Mouse (Mus musculus) CH12.LX (cell line): ENCODE data around the gene Tacc2. TPM values are rescaled to one million over a fixed set of nuclear protein-coding genes. Genes with fewer than 3 reads are reported as not detected.

ENCODE experiments used
- DNase-seq: peaks from one replicate; pipeline ENCODE4 v3.0.0-alpha.2; 2013; ENCODE audit errors: extremely low read depth
- H3K27ac ChIP-seq: 2 replicates; pipeline ENCODE4 v1.5.1; 2012; ENCODE audit warnings: low read depth, mild to moderate bottlenecking, control low read depth, moderate library complexity; ENCODE audit not compliant: insufficient read depth
- H3K27me3 ChIP-seq: replicated peaks from 2 replicates; pipeline ENCODE3; 2012; ENCODE audit warnings: inconsistent platforms
- H3K36me3 ChIP-seq, 2 experiments: replicated peaks in 1 of 2; 2 replicates each; pipeline versions ENCODE3 to v1.6.1; 2012; ENCODE audit warnings: inconsistent platforms in 1 of 2, low read length in 1 of 2, mild to moderate bottlenecking in 1 of 2, mixed read lengths in 1 of 2, moderate library complexity in 1 of 2; ENCODE audit not compliant: control insufficient read depth in 1 of 2, insufficient read depth in 1 of 2
- H3K4me1 ChIP-seq, 2 experiments: 2 replicates each; pipeline ENCODE4 v1.6.1; 2012; ENCODE audit warnings: inconsistent platforms in 1 of 2, moderate library complexity in 1 of 2; ENCODE audit not compliant: insufficient read depth in 2 of 2, control insufficient read depth in 1 of 2
- H3K4me2 ChIP-seq: 2 replicates; pipeline ENCODE4 v1.6.1; 2012; ENCODE audit warnings: low read depth, mild to moderate bottlenecking, control low read depth; ENCODE audit not compliant: poor library complexity, insufficient read depth, severe bottlenecking
- H3K4me3 ChIP-seq, 3 experiments: fragments of 150-350 bp in 1 of 3; sonication (generic) in 1 of 3; replicated peaks in 1 of 3; 2 replicates each; pipeline versions ENCODE3 to v1.5.1; 2011 to 2012; ENCODE audit warnings: low read depth in 2 of 3, low read length in 2 of 3, mild to moderate bottlenecking in 2 of 3, moderate library complexity in 2 of 3, control low read depth in 1 of 3, improper control_type of control experiment in 1 of 3, inconsistent platforms in 1 of 3, mixed read lengths in 1 of 3; ENCODE audit not compliant: poor library complexity in 1 of 3
- H3K79me2 ChIP-seq: replicated peaks from 2 replicates; pipeline ENCODE4 v1.6.1; 2012; ENCODE audit warnings: mild to moderate bottlenecking, moderate library complexity; ENCODE audit not compliant: control insufficient read depth, poor library complexity, insufficient read depth, severe bottlenecking; ENCODE audit errors: extremely low read depth
- H3K9ac ChIP-seq: 2 replicates; pipeline ENCODE4 v1.6.1; 2012; ENCODE audit warnings: low read depth, mild to moderate bottlenecking, control low read depth, moderate library complexity; ENCODE audit not compliant: insufficient read depth
- H3K9me3 ChIP-seq: replicated peaks from 2 replicates; pipeline ENCODE3; 2012; ENCODE audit warnings: low read length, inconsistent platforms, mixed read lengths
- BHLHE40 ChIP-seq: IDR thresholded peaks from 2 replicates; pipeline ENCODE4 v1.6.1; 2011; ENCODE audit warnings: mild to moderate bottlenecking, low read depth, low read length, improper control_type of control experiment
- CHD2 ChIP-seq: IDR thresholded peaks from 2 replicates; pipeline ENCODE4 v1.6.1; 2011; ENCODE audit warnings: low read length, improper control_type of control experiment
- CTCF ChIP-seq, 2 experiments: IDR thresholded peaks in 1 of 2; conservative IDR thresholded peaks in 1 of 2; 2 replicates each; pipeline ENCODE4 v1.5.1; 2011 to 2012; ENCODE audit warnings: low read depth in 2 of 2, low read length in 2 of 2, improper control_type of control experiment in 1 of 2, inconsistent platforms in 1 of 2, mild to moderate bottlenecking in 1 of 2, moderate library complexity in 1 of 2
- E2F4 ChIP-seq: IDR thresholded peaks from 2 replicates; pipeline ENCODE4 v1.6.1; 2011; ENCODE audit warnings: low read depth, low read length, improper control_type of control experiment; ENCODE audit not compliant: insufficient replicate concordance
- ELF1 ChIP-seq: IDR thresholded peaks from 2 replicates; pipeline ENCODE4 v1.6.1; 2014; ENCODE audit warnings: low read depth, mild to moderate bottlenecking, inconsistent platforms, low read length, improper control_type of control experiment
- EP300 ChIP-seq: IDR thresholded peaks from 2 replicates; pipeline ENCODE4 v1.6.1; 2011; ENCODE audit warnings: low read length, improper control_type of control experiment
- GABPA ChIP-seq: IDR thresholded peaks from 2 replicates; pipeline ENCODE4 v1.6.1; 2012; ENCODE audit warnings: low read depth, low read length, improper control_type of control experiment, inconsistent platforms; ENCODE audit not compliant: insufficient replicate concordance
- HCFC1 ChIP-seq: IDR thresholded peaks from 2 replicates; pipeline ENCODE4 v1.6.1; 2012; ENCODE audit warnings: low read depth, mild to moderate bottlenecking, inconsistent platforms, low read length, improper control_type of control experiment
- IRF4 ChIP-seq: IDR thresholded peaks from 2 replicates; pipeline ENCODE4 v1.6.1; 2014; ENCODE audit warnings: low read depth, mild to moderate bottlenecking, inconsistent platforms, low read length, improper control_type of control experiment
- KAT2A ChIP-seq: IDR thresholded peaks from 2 replicates; pipeline ENCODE4 v1.6.1; 2012; ENCODE audit warnings: low read length, improper control_type of control experiment, inconsistent platforms; ENCODE audit not compliant: insufficient replicate concordance
- MAX ChIP-seq: IDR thresholded peaks from 2 replicates; pipeline ENCODE4 v1.6.1; 2011; ENCODE audit warnings: low read length, improper control_type of control experiment
- MXI1 ChIP-seq: IDR thresholded peaks from 2 replicates; pipeline ENCODE4 v1.6.1; 2011; ENCODE audit warnings: mild to moderate bottlenecking, low read depth, low read length, improper control_type of control experiment
- NELFE ChIP-seq: IDR thresholded peaks from 2 replicates; pipeline ENCODE4 v1.6.1; 2011; ENCODE audit warnings: low read depth, low read length, improper control_type of control experiment
- NRF1 ChIP-seq: IDR thresholded peaks from 2 replicates; pipeline ENCODE4 v1.6.1; 2014; ENCODE audit warnings: low read depth, mild to moderate bottlenecking, inconsistent platforms, low read length, improper control_type of control experiment, moderate library complexity
- PAX5 ChIP-seq: IDR thresholded peaks from 2 replicates; pipeline ENCODE4 v1.6.1; 2012; ENCODE audit warnings: low read length, inconsistent platforms, mixed read lengths
- POLR2A ChIP-seq: IDR thresholded peaks from 2 replicates; pipeline ENCODE4 v1.6.1; 2011; ENCODE audit warnings: low read depth, mild to moderate bottlenecking, improper control_type of control experiment, low read length
- RAD21 ChIP-seq: IDR thresholded peaks from 2 replicates; pipeline ENCODE4 v1.6.1; 2011; ENCODE audit warnings: low read depth, mild to moderate bottlenecking, low read length, improper control_type of control experiment, moderate library complexity
- SIN3A ChIP-seq: IDR thresholded peaks from 2 replicates; pipeline ENCODE4 v1.6.1; 2012; ENCODE audit warnings: low read length, improper control_type of control experiment, inconsistent platforms
- TBP ChIP-seq: conservative IDR thresholded peaks from 2 replicates; pipeline ENCODE4 v1.6.1; 2011; ENCODE audit warnings: low read depth, low read length, improper control_type of control experiment
- TCF12 ChIP-seq: IDR thresholded peaks from 2 replicates; pipeline ENCODE4 v1.6.1; 2014; ENCODE audit warnings: low read depth, mild to moderate bottlenecking, inconsistent platforms, low read length, improper control_type of control experiment
- USF1 ChIP-seq: IDR thresholded peaks from 2 replicates; pipeline ENCODE4 v1.6.1; 2014; ENCODE audit warnings: low read depth, mild to moderate bottlenecking, inconsistent platforms, low read length, improper control_type of control experiment
- ZMIZ1 ChIP-seq: IDR thresholded peaks from 2 replicates; pipeline ENCODE4 v1.6.1; 2012; ENCODE audit warnings: low read depth, mild to moderate bottlenecking, inconsistent platforms, low read length, improper control_type of control experiment
- dilution Hi-C: fragments of 300-500 bp; cut with MboI; formaldehyde crosslinking; loops from 2 replicates; pipeline ENCODE4 v1.14.3; 2020; ENCODE audit warnings: low sequenced_read_pairs; ENCODE audit not compliant: extremely low pct_unique_long_range_greater_than_20kb, extremely low pct_ligation_motif_present
- in situ Hi-C: fragments of 300-500 bp; cut with MboI; formaldehyde crosslinking; loops from 3 replicates; pipeline ENCODE4 v1.14.3; 2019; ENCODE audit warnings: low sequenced_read_pairs, low pct_ligation_motif_present, low pct_unique_long_range_greater_than_20kb, mixed read lengths
- polyA plus RNA-seq: library from polyadenylated mRNA; unstranded; fragments of >175 nt; gene quantifications from 2 replicates; pipeline ENCODE4 v1.2.1, GENCODE M21; 2012; ENCODE audit warnings: low read depth; ENCODE audit not compliant: insufficient read length
- total RNA-seq, 2 experiments: library from RNA; depleted of rRNA; stranded (reverse); fragments of 300-350 nt in 1 of 2; fragments of >200 nt in 1 of 2; gene quantifications; 2 replicates each; pipeline ENCODE4 v1.2.3; 2012 to 2014

Gene Tacc2
- total and polyA plus RNA-seq, 3 experiments: 0.13 to 0.41 TPM; not detected in 1

- TF ChIP-seq CHD2 (no peak), KAT2A (no peak), USF1 (no peak), IRF4 (no peak), NELFE (no peak), PAX5 (no peak), HCFC1 (no peak), TBP (no peak), EP300 (no peak), ZMIZ1 (no peak), SIN3A (no peak)
- TF ChIP-seq, all 38 proteins: peak for 0
- H3K27me3 ChIP-seq: peaks cover 89% of the 10 kb centered on the region
- no peaks in the 10 kb centered on the region for H3K79me2 ChIP-seq
- H3K4me3 ChIP-seq: no peak overlapping the region
- DNase-seq: no peak
- in situ Hi-C loops: no loop called here
- H3K4me1 ChIP-seq: no peaks in the 10 kb centered on the region
- H3K4me2 ChIP-seq: no peak overlapping the region
- H3K27ac ChIP-seq: no peak overlapping the region
- H3K9ac ChIP-seq: no peak overlapping the region
- dilution Hi-C loops: no loop called here
- H3K9me3 ChIP-seq: no peaks in the 10 kb centered on the region
- no peaks in the 10 kb centered on the region for H3K36me3 ChIP-seq
Observed at GRCm38 (mm10) chr7:130636902-130637301, 59.7 kb downstream of the Tacc2 start.

GRCm38 (mm10) chr7:130637811-130638210 is 60.6 kb downstream of the Tacc2 start:
- peaks cover 89% of the 10 kb centered on the region for H3K27me3 ChIP-seq
- no peaks in the 10 kb centered on the region for H3K36me3 ChIP-seq
- no peaks in the 10 kb centered on the region for H3K9me3 ChIP-seq
- no peak overlapping the region for H3K4me2 ChIP-seq
- TF ChIP-seq BHLHE40: no peak
- TF ChIP-seq SIN3A: no peak
- TF ChIP-seq PAX5: no peak
- no peak for TF ChIP-seq NELFE
- no peak for TF ChIP-seq RAD21
- no peak for TF ChIP-seq MAX
- TF ChIP-seq GABPA: no peak
- no peak for TF ChIP-seq TCF12
- no peak for TF ChIP-seq E2F4
- no peak for TF ChIP-seq CTCF (conservative IDR thresholded peaks at IDR 0.05 in 1 of 2, IDR thresholded peaks at IDR 0.05 in 1 of 2; ENCODE audit: low read depth in 2 of 2, low read length in 2 of 2)
- no peak for TF ChIP-seq POLR2A
- TF ChIP-seq ELF1: no peak
- no peak for TF ChIP-seq NRF1
- no peak for TF ChIP-seq KAT2A
- no peak for TF ChIP-seq MXI1
- TF ChIP-seq CHD2: no peak
- no peak overlapping the region for H3K4me3 ChIP-seq
- no peak overlapping the region for H3K9ac ChIP-seq
- dilution Hi-C loops: no loop called here
- no peak for DNase-seq
- no peaks in the 10 kb centered on the region for H3K4me1 ChIP-seq
- in situ Hi-C loops: no loop called here
- no peaks in the 10 kb centered on the region for H3K79me2 ChIP-seq
- H3K27ac ChIP-seq: no peak overlapping the region
